Mouse (Mus musculus) small intestine, adult 2 months (tissue): ENCODE measurements around the gene Ggt1. TPM values are rescaled to one million over a fixed set of nuclear protein-coding genes. Genes with fewer than 3 reads are reported as not detected.
A peak's percentile ranks its signal among the peaks of the same experiment; 100 is the strongest.

Experiments
- H3K27ac ChIP-seq: fragments of 200-500 bp; 2 replicates; pipeline ENCODE4 v1.5.1; 2012; ENCODE audit warnings: low read depth, low read length, control low read depth, inconsistent platforms; ENCODE audit not compliant: insufficient read depth
- H3K27me3 ChIP-seq: fragments of 200-500 bp; 2 replicates; pipeline ENCODE4 v1.6.1; 2012; ENCODE audit warnings: mild to moderate bottlenecking, moderate library complexity, low read length, inconsistent platforms; ENCODE audit not compliant: control insufficient read depth, insufficient read depth
- H3K36me3 ChIP-seq: fragments of 200-500 bp; 2 replicates; pipeline ENCODE4 v1.6.1; 2012; ENCODE audit warnings: mild to moderate bottlenecking, low read length, control low read depth, inconsistent platforms; ENCODE audit not compliant: control insufficient read depth, insufficient read depth
- H3K4me1 ChIP-seq: fragments of 200-500 bp; 2 replicates; pipeline ENCODE4 v1.6.1; 2012; ENCODE audit warnings: low read length, inconsistent platforms, mixed read lengths; ENCODE audit not compliant: control insufficient read depth, insufficient read depth, insufficient read length
- H3K4me3 ChIP-seq: fragments of 200-500 bp; 2 replicates; pipeline ENCODE4 v1.5.1; 2012; ENCODE audit warnings: low read depth, mild to moderate bottlenecking, control low read depth, inconsistent platforms, low read length, moderate library complexity
- CTCF ChIP-seq: fragments of 200-500 bp; IDR thresholded peaks from 2 replicates; pipeline ENCODE4 v1.5.1; 2012; ENCODE audit warnings: low read depth, mild to moderate bottlenecking, control low read depth, inconsistent platforms, low read length, moderate library complexity, mixed read lengths; ENCODE audit not compliant: insufficient replicate concordance, insufficient read length; ENCODE audit errors: extremely low read depth
- POLR2A ChIP-seq: fragments of 200-500 bp; IDR thresholded peaks from 2 replicates; pipeline ENCODE4 v1.6.1; 2012; ENCODE audit warnings: low read depth, mild to moderate bottlenecking, control low read depth, inconsistent platforms, low read length, moderate library complexity
- WGBS: fragments of 180-500 bp; shearing (Covaris S2); methylation state at CpG from one replicate; pipeline ENCODE4 v1.1.7; 2018; 5-methylcytosine and 5-hydroxymethylcytosine counted together
- polyA plus RNA-seq: library from polyadenylated mRNA; depleted of rRNA; stranded (reverse); fragments of >200 nt; gene quantifications from 2 replicates; pipeline ENCODE4 v1.2.3, GENCODE M21; 2012

The Ggt1 gene
- polyA plus RNA-seq, 1 experiment, result 722 TPM

- Histone ChIP-seq H3K4me1 (peaks cover 7% of the 10 kb centered on the region), H3K36me3 (no peaks in the 10 kb centered on the region), H3K27me3 (no peaks in the 10 kb centered on the region), H3K4me3 (no peak overlapping the region), H3K27ac (peak overlapping the region; percentile 88)
- 19% methylated on average over 14 of the region's 14 CpGs for WGBS
- TF ChIP-seq CTCF, result no peak
- TF ChIP-seq POLR2A, result no peak
Measured at GRCm38 (mm10) chr10:75548486-75548885, 12.9 kb upstream of the Ggt1 start.

GRCm38 (mm10) chr10:75549886-75550285 lies 11.5 kb upstream of the Ggt1 start:
- H3K27ac ChIP-seq, result no peak overlapping the region
- no peaks in the 10 kb centered on the region for H3K36me3 ChIP-seq
- H3K27me3 ChIP-seq, result no peaks in the 10 kb centered on the region
- TF ChIP-seq CTCF, result no peak
- WGBS, result 62% methylated on average over 7 of the region's 7 CpGs
- no peak overlapping the region for H3K4me3 ChIP-seq
- peaks cover 7% of the 10 kb centered on the region for H3K4me1 ChIP-seq

GRCm38 (mm10) chr10:75551175-75551574 lies 10.2 kb upstream of the Ggt1 start:
- no peak for TF ChIP-seq CTCF
- no peak for TF ChIP-seq POLR2A
- Histone ChIP-seq H3K4me1 (peaks cover 7% of the 10 kb centered on the region), H3K4me3 (no peak overlapping the region; the same call in 1 of the 2 replicates), H3K27me3 (no peaks in the 10 kb centered on the region; the same call in 1 of the 2 replicates), H3K36me3 (no peaks in the 10 kb centered on the region), H3K27ac (0 out of 2 replicates have a peak overlapping the region, but pooled peaks have one; percentile 3)
- WGBS, result 40% methylated on average over 12 of the region's 12 CpGs

- Histone ChIP-seq H3K36me3 (no peaks in the 10 kb centered on the region), H3K4me1 (peaks cover 7% of the 10 kb centered on the region), H3K4me3 (no peak overlapping the region), H3K27me3 (no peaks in the 10 kb centered on the region; the same call in 1 of the 2 replicates), H3K27ac (no peak overlapping the region)
- 87% methylated on average over 2 of the region's 2 CpGs for WGBS
- TF ChIP-seq POLR2A (no peak), CTCF (no peak)
Measured at GRCm38 (mm10) chr10:75552106-75552505, 9.3 kb upstream of the Ggt1 start.

GRCm38 (mm10) chr10:75552701-75553450 lies 8.5 kb upstream of the Ggt1 start:
- Histone ChIP-seq H3K4me1 (peaks cover 5% of the 10 kb centered on the region), H3K4me3 (no peak overlapping the region), H3K27me3 (no peaks in the 10 kb centered on the region; the same call in 1 of the 2 replicates), H3K27ac (no peak overlapping the region), H3K36me3 (no peaks in the 10 kb centered on the region)
- WGBS, result 82% methylated on average over 13 of the region's 13 CpGs
- TF ChIP-seq POLR2A (no peak), CTCF (no peak)

- no peak overlapping the region for H3K27ac ChIP-seq
- peaks cover 1% of the 10 kb centered on the region for H3K4me1 ChIP-seq
- H3K36me3 ChIP-seq, result no peaks in the 10 kb centered on the region
- 71% methylated on average over 8 of the region's 8 CpGs for WGBS
- H3K27me3 ChIP-seq, result peaks cover 2% of the 10 kb centered on the region
- TF ChIP-seq CTCF (no peak), POLR2A (no peak)
- H3K4me3 ChIP-seq, result no peak overlapping the region
Measured at GRCm38 (mm10) chr10:75554090-75554489, 7.3 kb upstream of the Ggt1 start.

- Histone ChIP-seq H3K36me3 (no peaks in the 10 kb centered on the region), H3K4me3 (no peak overlapping the region), H3K27me3 (peaks cover 14% of the 10 kb centered on the region), H3K27ac (no peak overlapping the region), H3K4me1 (peaks cover 4% of the 10 kb centered on the region)
- WGBS, result 86% methylated on average over 6 of the region's 6 CpGs
- no peak for TF ChIP-seq POLR2A
- TF ChIP-seq CTCF, result no peak
Measured at GRCm38 (mm10) chr10:75555557-75555956, 5.8 kb upstream of the Ggt1 start.
